Mouse (Mus musculus) small intestine, adult 2 months (tissue): ENCODE results near the gene Slc4a1.

Experiments used
- CTCF ChIP-seq: fragments of 200-500 bp; IDR thresholded peaks from 2 replicates; pipeline ENCODE4 v1.5.1; 2012; ENCODE audit warnings: low read depth, mild to moderate bottlenecking, control low read depth, inconsistent platforms, low read length, moderate library complexity, mixed read lengths; ENCODE audit not compliant: insufficient replicate concordance, insufficient read length; ENCODE audit errors: extremely low read depth
- POLR2A ChIP-seq: fragments of 200-500 bp; IDR thresholded peaks from 2 replicates; pipeline ENCODE4 v1.6.1; 2012; ENCODE audit warnings: low read depth, mild to moderate bottlenecking, control low read depth, inconsistent platforms, low read length, moderate library complexity

DNA sequence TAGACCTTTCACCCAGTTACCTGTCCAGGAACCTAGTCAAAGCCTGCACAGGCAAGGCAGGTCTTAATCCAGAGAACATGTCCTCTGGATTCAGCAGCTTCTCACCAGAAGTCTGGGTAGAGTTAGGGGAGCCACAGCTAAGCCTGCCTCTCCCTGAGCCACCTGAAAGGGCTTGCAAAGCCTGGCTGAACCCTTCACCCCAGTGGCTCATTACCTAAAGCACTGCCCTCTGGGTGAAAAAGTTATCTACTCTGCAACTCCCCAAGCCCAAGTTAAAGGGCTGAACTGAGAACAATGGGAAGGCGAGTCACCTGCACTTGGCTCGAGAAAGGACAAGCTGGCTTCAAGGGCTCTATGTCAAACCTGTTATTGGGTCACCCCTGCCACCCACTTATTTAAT lies 61.9 kb downstream of the Slc4a1 start:
- TF ChIP-seq CTCF (no peak), POLR2A (no peak)
